Mouse (Mus musculus) induced T-regulatory cell, adult 2 months (primary cell): ENCODE measurements around the gene Tbx18.

Source experiments
- DNase-seq: peaks from one replicate; pipeline ENCODE4 v3.0.0-alpha.2; 2012; ENCODE audit warnings: low read depth

Gene Tbx18

DNA sequence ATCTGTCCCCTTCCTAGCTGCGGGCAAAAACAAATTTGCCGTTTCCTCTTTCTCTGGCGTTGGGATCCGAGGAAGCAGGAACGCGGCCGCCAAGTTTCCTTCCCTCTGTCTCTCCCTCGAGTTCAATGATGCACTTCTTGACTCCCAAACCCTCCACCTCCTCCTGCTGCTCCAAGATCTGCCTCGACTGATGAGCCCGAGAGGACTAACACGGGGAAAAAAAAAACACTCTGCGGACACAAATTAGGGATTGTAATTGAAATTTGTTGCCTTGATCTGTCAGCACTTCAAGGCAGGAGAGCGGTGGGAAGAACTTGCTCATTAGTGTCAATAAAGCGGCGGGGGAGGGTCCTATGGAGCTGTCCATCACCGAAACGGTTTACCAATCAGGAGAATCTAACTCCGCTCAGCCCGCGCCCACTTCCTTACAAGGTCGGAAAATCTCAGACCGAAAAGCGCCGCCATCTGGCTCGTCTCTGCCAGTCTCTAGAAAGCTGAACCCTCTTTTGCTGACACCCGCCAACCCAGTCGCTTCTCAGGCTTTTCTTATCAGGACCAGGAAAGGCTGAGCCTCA lies at the start of gene Tbx18:
Tbx18 (minus strand) TSS at position 300 of the 575 bp plus-strand sequence.
- peak; percentile 26 for DNase-seq

DNA sequence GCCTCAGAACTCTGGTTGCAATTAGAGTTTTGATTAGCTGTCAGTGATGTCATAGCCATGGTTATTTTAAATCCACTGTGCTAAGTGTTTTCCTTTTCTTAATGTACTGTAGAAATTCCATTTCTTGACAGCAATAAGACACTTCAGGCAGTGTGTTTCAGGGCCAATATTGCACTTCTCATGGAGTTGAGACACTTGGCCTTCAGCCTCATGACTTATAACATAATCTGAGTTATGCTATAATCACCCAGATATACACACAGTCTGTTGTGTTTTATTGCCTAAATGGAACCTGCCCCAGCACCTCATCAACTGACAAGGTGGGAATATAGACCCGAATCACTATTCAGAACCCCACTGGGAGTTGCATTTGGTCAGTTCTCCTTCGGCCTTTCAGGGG lies 42.9 kb upstream of the Tbx18 start:
- DNase-seq, result no peak

DNA sequence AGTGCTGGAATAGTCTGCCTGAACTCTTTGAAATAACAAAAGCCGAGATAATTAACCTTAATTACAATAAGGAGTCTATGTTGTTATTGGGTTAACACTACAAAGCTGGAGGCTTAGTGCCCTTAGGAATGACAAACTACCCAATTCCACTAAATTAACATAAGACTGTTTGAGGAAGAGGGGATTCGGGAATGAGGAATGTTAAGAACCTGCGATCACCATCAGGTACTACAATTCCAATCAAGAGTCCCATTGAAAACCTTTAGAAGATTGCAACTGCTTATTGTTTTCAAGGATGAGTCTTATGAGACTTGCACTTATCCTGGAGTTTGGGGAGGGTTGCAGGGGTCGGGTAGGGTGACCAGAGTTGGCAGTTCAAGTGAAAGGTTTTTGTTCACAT lies 24.6 kb upstream of the Tbx18 start:
- no peak for DNase-seq

DNA sequence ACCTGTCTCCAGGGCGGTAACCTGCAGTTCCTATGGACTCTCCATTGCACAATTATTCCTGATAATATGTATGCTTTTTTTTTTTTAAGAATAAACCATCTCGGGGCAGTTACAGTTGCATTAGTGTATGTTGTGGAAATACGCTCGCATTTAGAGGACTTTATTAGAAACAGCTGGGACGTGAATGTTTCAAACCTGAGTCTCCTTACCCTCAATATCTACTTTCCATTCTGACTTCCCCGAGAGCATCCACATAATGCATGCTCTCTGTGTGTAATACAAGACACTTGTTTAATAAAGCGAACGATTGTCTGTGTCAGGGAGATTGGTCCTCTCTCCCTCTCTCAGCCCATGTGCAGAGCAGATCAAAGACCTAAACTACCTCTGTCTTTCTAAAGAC lies 10.5 kb upstream of the Tbx18 start:
- DNase-seq, result no peak

DNA sequence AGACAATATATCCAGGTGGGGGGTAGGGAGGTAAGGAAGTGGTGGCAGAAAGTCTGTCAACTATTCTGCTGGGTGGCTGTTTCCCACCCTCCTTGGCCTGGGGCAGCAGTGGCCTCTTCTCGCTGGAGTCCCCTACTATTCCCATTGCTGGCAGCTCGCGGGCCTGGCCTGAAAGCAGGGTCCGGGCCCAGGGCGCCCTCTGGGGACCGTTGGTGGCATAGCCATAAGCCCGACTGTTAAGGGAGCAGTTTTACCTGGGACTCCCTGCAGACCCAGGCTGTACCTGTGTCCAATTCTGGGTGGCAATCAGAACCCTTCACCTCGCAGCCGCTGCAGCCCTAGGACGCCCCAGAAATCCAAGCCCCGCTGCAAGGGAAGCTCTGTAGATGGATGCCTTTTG lies 9.6 kb upstream of the Tbx18 start:
- no peak for DNase-seq

DNA sequence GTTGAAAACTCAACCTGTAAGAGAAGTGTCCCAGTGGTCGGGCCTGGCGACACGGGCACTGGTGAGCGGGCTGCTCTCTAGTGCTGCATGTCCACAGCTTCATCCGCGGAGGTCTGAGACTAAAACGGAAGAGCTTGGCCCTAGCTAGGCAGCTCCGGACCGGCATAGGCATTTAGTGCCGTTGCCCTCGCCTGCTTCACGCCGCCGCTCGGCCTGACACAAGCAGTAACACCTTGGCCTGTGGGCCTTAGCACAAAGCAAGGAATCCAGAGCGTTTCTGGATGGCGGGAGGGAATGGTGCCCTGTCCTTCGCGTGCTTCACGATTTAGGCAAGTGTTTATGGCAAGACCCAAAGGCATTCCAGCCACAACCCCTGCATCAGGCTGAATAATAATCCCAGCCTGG lies 9.2 kb upstream of the Tbx18 start:
- no peak for DNase-seq

DNA sequence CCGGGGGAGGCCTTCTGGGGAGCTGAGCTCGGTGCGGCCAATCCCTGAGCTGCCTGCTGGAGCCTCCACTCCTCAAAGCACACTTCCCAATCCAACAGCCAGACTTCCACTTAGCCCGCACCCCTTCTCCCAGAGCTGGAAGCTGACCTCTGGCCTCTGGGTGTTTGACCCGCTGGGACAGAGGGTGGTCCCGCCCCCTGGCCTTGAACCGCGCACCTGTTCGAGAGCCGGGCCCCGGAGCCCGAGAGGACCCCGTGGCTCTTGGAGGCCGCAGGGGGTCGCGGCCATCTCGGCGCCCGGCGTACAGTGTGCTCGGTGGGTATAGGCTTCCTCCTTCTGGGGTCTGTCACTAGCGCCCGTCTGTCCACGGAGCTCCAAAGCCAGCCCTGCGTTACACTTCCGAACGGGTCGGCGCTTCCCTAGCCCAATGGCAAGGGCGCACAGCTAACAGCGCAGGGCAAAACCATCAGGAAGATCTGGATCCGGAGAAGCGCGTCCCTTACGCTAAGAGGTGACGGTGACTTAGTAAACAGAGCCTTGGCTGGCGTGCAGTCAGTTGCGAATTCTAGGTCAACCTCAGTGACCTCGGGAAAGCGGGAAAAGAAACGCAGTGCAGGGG lies 8.6 kb upstream of the Tbx18 start:
- no peak for DNase-seq

DNA sequence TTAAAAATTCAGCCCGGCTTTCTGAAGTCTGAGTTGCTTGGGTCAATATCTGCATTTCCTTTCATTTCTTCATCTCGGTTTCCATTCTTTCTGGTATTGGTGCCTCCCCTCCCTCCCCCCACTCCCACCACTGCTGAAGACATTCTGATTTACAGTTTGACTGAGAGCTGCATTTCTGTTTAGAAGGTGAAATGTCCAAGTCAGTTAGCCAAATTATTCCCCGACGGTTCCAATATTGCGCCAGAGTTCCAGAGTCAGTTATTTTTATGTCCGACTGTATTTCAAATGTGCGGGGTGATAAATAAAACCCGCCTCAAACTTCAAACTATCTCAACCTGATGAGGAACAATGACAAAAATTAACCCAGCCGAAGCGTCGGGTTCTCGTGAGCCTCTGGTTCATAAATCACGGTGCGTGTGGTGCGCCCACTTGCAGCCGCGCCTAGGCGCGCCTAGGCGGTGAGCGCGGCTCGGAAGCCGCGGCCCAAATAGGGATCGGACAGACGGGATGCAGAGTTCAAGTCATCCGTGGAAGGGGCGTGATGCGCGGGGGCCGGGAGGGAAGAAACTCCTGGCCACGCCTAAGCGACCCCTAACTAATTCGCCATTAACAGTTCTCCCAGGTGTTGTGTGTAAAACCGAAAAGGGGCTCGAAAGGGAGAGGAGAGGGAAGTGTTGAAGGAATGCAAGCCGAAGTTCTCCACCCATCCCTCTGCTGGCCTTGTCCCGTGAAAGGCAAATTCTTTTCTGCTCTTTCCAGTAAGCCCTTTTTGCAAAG lies 7.9 kb upstream of the Tbx18 start:
- no peak for DNase-seq

DNA sequence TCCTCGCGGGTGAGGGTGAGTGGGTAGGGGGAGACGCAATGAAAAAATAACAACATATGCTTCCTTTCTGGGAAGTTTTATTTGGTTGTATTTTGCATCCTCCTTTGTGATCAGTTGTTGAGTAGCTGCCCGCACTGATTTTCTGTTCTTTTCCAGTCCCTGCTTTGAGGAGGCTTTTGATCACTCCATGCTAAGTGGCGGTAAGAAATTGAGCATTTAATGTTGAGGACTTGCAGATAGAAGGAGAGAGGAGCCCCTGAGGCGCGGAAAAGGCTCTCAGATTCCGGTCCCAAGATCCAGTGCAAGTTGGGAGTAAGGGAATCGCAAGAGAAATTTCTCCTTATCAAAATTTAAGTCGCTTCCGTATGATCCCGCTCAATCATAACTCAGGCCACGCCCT lies 7.1 kb upstream of the Tbx18 start:
- no peak for DNase-seq

DNA sequence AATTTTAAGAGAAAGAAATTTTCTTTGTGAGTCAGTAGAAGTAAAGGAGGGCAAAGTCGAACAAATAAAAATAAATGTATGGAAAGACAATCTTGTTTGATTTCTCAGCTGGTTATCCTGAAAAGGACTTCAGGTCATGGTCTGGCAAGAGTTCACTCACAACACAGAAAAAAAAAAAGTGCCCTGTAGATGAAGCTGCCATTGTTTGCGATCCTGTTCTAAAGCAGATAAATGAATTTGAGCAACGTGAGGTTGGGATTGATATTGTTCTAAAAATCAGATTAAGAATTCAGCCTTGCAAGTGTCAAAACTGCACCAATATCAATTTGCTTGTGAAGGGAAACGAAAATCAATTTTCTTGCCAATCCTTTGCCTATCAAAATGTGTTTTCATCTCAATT lies 6.2 kb upstream of the Tbx18 start:
- no peak for DNase-seq

DNA sequence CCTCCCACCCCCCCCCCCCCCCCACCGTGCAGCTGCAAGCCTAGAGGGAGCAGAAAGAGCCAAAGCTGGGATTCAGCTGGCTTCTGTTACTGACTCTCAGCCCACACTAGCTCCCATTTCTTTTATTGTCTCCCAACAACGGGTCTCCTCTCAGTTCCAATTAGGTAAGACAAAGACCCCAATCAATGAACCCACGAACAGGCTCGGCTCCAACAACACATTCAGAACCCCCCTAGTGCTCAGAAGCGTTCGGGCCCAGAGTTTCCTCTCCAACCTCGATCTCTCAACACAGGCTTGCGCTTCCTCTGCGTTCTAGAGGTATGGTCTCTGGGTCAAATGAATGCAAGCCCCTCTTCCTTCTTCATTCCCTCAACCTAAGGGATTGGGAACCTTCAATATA lies 4.0 kb upstream of the Tbx18 start:
- no peak for DNase-seq

DNA sequence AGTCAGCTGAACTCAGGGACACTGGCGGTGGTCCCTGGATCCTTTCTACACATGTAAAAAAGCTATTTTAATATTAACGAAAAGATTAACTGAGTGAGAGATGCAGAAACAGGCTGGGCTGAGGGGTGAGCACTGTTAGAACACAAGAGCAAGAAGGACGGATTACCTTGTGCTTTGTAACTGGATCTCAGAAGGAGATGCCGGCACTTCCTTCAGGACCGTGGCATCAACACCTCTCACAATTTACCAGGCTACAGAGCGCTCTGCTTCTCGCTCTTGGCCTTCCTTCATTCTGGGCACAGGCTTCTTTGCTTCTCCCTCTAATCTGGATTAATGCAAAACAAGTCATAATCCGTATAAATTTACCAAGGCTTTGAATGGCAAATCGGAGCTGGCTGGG lies 3.6 kb upstream of the Tbx18 start:
- no peak for DNase-seq

DNA sequence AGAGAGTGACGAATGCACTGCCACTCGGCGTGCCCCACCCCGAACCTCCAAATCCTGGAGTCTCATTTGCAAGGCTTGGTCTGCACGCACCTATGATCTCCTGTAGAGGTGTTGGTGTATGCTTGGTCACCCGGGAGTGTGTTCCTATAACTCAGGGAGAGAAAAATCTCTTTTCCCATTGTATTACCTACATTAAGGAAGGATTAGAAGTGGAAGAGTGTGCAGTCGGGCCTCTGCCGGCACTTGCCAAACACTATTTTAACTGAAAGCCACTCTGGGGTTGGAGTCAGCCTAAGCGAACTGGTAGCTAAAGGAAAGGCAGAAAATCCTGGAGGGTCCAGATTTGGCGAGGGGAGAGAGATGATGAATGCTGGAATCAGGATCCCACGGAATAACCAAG lies 2.7 kb upstream of the Tbx18 start:
- DNase-seq, result no peak

DNA sequence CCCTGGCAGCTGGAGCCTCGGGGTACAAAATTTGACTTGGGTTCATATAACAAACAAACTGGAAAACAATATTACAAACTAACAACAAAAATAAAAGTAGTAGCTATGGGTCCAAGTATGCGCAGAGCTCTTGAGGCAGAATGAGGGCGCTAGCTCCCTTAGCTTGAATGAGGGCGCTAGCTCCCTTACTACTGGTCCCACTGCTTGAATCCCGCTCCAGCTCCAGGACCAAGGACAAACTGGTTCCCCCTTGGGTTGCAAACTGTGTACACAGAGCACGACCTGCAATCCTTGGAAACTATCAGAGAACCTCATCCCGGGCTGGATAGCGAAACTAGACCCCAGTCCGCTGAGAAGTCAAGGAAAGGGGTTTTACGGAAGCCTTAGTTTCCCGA lies 2.2 kb upstream of the Tbx18 start:
- no peak for DNase-seq

DNA sequence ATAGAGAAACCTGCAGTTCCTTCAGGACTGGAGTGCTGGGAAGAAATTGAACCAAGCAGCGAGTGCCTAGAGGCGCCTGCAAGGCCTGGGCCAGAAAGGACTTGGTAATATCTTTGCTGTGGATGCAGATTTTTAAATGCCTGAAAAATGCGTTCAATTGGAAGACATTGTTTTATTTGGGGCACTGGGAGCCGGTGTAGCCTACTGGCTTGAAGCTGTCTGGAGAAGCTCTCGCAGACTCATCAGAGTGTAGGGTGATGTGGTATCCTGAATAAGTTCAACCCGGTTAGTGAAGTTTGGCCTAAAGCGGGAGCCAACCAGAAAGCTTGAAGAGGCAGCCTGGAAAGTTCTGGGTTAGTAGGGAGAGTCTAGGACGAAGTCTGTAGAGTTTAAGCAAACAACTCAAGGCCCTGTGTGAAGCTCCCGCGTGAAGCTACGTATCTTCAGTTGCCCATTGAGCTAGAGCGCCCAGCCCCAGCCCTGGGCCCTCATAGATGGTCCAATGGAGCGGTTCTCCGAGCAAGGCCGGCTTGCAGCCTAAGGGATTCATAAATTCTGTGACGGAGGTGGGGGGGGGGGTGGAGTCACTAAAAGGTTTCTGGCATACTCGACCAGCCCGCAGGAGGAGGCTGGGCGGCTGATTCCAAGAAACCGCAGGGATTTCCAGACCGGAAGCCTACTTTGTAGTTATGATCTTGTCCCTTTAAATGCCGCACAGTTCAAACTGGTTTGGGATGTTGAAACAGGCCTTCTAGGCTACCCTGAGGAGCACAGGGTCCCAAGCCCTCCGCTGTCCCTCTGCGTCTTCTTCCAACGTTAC lies 1.6 kb upstream of the Tbx18 start:
- no peak for DNase-seq

DNA sequence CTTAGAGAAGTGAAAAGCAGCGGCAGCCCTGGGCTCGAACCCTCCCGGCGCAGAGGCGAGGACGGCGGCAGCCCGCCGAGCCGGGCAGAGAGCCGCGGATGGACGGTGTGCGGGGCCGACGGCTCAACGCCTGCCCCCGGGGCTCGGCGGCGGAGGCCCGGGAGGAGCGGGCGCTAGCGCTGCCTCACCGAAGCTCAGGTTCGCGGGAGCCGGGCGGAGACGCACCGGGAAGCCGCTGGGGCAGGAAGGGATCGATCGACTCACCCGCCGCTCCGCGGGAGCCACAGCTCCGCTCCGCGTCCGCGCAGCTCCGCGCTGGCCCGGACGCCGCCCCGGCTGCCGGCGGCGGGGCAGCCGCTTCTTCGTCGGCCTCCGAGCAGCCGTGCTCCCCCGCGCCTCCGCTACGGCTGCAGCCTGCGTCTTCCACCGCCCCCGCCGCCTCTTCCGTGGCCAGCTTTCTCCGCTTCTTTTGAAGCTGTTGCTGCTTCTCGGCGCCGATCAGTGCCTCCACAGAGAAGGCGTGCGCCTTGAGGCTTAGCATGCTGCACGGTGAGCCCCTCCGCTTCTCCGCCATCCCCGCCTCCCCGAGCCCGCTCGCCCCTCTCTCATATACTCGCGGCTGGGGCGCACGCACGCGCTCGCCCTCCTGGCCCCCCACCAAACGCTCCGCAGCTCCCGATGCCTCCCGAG lies 644 bp downstream of the Tbx18 start:
- DNase-seq, result no peak

DNA sequence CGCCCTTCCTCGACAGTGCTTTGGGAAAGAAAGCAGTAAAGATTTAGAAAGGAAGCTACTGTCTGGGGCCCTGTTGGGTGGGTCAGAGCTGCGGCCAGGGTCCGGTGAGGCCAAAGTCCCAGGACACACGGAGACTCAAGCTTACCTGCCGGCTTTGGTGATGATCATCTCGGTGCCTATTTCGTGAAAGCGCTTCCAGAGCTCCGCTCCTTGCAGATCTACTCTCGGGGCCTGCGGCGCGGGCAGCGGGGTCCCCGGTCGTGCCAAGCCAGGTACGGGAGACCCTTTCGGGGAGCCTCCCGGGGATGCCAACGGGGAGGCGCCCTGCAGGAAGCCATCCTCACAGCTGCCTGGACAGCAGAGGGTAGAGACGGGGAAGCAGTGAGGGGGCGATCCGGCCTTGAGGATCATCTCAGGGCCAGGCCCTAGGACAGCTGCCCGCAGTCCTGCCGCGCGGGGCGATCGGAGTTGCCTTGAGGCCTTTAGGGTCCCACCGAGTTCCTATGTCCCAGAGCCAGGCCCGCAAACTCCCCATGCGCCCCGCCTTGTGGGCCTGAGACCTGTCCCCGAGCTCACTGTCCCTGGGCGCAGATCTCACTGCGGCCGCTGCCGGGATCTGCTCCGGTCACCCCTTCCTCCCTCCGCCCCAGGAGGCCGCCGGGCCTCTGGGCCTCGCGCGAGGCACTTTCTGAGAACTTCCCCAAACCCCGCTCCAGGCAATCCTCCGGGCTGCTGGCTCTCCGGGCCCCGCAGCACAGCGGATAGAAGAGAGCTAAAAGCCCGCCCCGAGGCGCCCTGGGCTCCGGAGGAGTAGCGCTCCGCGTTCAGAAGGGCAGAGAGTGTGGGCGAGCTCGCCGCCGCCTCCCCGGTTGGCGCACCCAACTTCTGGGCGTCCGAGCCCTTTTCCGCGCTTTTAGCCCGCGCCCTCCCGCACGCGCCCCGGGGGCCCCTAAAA lies 1.5 kb downstream of the Tbx18 start:
- no peak for DNase-seq

DNA sequence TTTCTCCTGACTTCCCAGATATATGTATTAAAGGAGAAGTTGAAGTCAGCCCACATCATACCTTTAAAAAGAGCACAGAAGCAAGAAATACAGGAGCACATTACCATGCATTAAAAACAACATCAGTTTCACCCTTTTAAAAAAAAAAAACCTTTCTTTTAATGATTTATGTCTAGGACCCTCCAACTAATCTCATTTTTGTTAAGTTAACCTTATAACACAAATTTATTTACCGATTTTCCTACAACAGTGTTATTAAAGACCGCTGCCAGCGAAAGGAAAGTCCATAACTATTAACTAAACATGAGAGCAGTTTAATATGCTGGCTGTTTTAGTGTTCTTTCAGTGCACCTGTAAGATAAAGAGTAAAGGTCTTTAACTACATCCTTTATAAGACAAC lies 3.0 kb downstream of the Tbx18 start:
- no peak for DNase-seq

DNA sequence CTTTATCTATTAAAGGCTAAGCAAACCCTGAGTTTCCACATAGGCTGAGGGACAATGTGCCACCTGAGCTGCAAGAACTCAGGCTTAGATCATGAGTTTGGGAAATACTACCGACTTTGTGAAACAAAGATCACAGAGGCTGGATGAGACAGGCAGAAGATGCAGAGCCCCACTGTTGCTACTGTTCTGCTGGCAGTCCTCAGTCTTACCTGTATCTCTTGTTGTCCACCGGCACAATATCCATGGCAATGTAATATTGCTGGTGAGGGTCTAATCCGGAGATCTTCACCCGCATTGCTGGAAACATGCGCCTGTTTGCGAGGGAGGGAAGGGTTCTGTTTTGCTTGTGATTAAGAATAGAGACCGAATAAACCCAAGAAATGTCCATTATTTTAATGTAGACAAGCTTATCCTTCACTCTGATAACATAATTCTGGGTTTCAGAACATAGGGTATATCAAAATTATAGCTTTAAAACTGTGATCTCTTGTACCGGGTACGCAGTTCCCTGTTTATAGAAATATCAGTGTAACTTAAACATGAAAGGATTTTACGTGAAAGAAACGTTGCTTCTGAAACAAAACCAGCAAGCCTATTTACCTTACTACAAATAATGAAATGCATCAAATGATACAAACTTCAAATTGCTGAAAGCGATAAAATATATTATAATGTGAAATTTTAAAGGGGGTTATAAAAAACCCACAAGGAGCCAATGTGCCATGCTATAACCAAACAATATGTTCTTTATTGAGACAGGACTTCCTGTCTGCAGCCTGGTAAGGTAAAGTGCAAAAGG lies 3.7 kb downstream of the Tbx18 start:
- DNase-seq, result no peak

DNA sequence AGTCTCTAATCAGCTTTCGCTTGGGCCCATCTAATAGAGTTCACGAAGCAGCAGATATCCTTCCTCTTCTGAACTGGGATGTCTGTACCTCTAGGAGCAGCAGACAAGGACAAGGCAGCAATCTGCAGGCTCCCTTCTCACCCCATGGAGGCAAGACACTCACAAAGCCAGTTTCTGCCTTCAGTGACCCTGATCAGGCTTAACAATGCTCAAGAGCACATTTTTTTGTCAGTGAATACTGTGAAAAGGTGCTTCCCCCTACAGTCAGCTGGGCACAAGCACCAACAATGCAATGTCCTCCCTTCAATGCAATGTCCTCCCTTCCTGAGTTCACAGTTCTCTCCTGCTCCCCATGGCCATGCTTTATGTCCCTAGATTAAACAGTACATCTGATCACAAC lies 9.3 kb downstream of the Tbx18 start:
- DNase-seq, result no peak
